1 mouse cellular context compared by ENCODE assay signal in the genomic region with DNA sequence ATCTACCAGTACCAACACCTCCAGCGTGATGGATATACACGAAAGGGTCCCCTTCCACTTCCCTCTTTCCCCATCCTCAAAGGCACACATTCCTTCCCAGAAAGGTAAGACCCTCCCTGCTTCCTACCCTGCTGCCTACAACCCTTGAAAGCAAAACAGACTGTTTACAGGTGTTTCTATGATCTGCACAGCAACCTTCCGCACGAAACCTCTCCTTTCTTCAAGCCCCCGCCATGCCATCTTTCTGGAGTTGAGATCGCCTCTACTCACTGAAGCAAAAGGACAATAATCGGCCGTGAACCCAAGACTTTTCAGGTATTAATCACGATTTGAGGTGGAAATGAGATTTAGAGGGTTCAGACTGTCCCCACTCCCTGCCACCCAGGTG.
TF ChIP-seq lines count a peak whose summit lies in the region.

No protein-coding gene starts in this region.

TF ChIP-seq in MEL, 35 proteins besides CTCF, POLR2A, EP300 and RAD21:
- no peak for TF ChIP-seq ETS1 (IDR thresholded peaks at IDR 0.05; ENCODE audit: low read depth, low read length)
- no peak for TF ChIP-seq GABPA (IDR thresholded peaks at IDR 0.05; ENCODE audit: low read depth, low read length)
- TF ChIP-seq BHLHE40 (IDR thresholded peaks at IDR 0.05; ENCODE audit: borderline replicate concordance, low read depth, low read length), result no peak
- no peak for TF ChIP-seq USF1 (IDR thresholded peaks at IDR 0.05; ENCODE audit: low read depth, low read length)
- no peak for TF ChIP-seq USF2 (IDR thresholded peaks at IDR 0.05; ENCODE audit: borderline replicate concordance in 1 of 2, insufficient read depth in 1 of 2, low read depth in 1 of 2, low read length in 2 of 2)
- no peak for TF ChIP-seq KAT2A (conservative IDR thresholded peaks at IDR 0.05; ENCODE audit: low read depth, low read length)
- no peak for TF ChIP-seq POLR2AphosphoS2 (IDR thresholded peaks at IDR 0.05; ENCODE audit: low read length)
- no peak for TF ChIP-seq RCOR1 (IDR thresholded peaks at IDR 0.05; ENCODE audit: low read depth, low read length)
- TF ChIP-seq NRF1 (IDR thresholded peaks at IDR 0.05; ENCODE audit: insufficient read depth, low read depth, low read length, poor library complexity, severe bottlenecking), result no peak
- no peak for TF ChIP-seq POLR2AphosphoS5 (IDR thresholded peaks at IDR 0.05; ENCODE audit: borderline replicate concordance, low read depth, low read length)
- no peak for TF ChIP-seq CHD2 (IDR thresholded peaks at IDR 0.05; ENCODE audit: low read length)
- no peak for TF ChIP-seq ZC3H11A (IDR thresholded peaks at IDR 0.05; ENCODE audit: low read depth, low read length)
- TF ChIP-seq CHD1 (IDR thresholded peaks at IDR 0.05; ENCODE audit: low read depth, low read length), result no peak
- no peak for TF ChIP-seq MYB (IDR thresholded peaks at IDR 0.05; ENCODE audit: low read depth, low read length)
- no peak for TF ChIP-seq MYC (IDR thresholded peaks at IDR 0.05; ENCODE audit: low read depth, low read length)
- TF ChIP-seq HCFC1 (IDR thresholded peaks at IDR 0.05; ENCODE audit: low read depth, low read length), result no peak
- no peak for TF ChIP-seq MEF2A (IDR thresholded peaks at IDR 0.05; ENCODE audit: extremely low read depth, insufficient replicate concordance, low read depth, low read length, poor library complexity, severe bottlenecking)
TF ChIP-seq in MEL: peak in this region for 0.
